Mouse (Mus musculus) olfactory bulb, adult 2 months (tissue): Measurements from ENCODE around the gene Trak1.

ENCODE experiments used
- CTCF ChIP-seq: fragments of 200-500 bp; IDR thresholded peaks from 2 replicates; pipeline ENCODE4 v1.5.1; 2012; ENCODE audit warnings: low read depth, mild to moderate bottlenecking, low read length, moderate library complexity; ENCODE audit not compliant: insufficient read depth
- POLR2A ChIP-seq: fragments of 200-500 bp; IDR thresholded peaks from 2 replicates; pipeline ENCODE4 v1.6.1; 2012; ENCODE audit warnings: mild to moderate bottlenecking, low read depth, low read length, moderate library complexity; ENCODE audit not compliant: insufficient read depth

DNA sequence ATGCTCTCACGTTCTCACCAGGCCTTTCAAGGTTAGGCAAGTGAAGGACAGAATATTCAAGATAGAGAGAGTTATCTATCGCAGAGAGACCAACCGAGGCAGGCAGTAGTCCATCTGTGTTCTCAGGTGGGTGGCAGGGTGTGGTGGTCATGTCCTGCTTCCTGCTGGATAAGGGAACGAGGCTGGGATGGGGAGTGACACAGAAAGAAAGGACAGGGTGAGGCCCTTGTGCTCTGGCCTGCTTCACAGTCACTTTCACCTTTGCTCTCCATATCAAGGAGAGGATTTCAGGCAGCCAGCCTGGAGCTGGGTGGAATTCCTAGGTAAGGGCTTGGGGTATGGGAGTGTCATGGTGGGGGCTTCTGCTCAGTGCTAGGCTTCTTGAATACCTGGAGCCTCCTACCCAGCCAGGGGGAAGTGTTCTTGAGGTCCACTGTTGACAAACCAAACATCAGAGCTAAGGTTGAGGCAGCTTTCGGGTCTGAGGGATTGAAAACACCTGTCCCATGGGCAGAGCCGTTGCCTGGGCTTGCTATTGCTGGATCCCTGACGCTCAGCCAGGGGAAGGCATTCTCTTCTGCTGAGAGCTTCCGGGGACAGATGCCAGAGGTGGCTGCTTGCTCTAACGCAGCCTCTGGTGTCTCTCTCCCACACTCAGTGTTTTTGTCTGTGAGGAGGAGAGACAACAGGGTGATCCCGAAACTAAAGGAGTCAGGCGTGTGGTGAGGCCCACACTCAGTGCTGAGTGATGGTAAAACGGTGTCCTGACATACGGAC lies 159.6 kb downstream of the Trak1 start:
- TF ChIP-seq CTCF (no peak), POLR2A (no peak)
